Mouse (Mus musculus) kidney, postnatal 14 days (tissue): ENCODE data around the gene Znrf1.
A peak's percentile ranks its signal among the peaks of the same experiment; 100 is the strongest.

Experiments
- DNase-seq: peaks from one replicate; pipeline ENCODE4 v3.0.0; 2022; ENCODE audit warnings: mixed read lengths

Gene Znrf1

GRCm38 (mm10) chr8:111632976-111633375 lies 97.1 kb downstream of the Znrf1 start:
- DNase-seq, result no peak

- no peak for DNase-seq
Observed at GRCm38 (mm10) chr8:111638086-111638485, 102.2 kb downstream of the Znrf1 start.

- DNase-seq, result no peak
Observed at GRCm38 (mm10) chr8:111641064-111641463, 105.2 kb downstream of the Znrf1 start.

GRCm38 (mm10) chr8:111642496-111642895 lies 106.6 kb downstream of the Znrf1 start:
- DNase-seq, result peak; percentile 37

GRCm38 (mm10) chr8:111642939-111643263 lies 107.0 kb downstream of the Znrf1 start:
- no peak for DNase-seq

GRCm38 (mm10) chr8:111643264-111644141 lies 107.6 kb downstream of the Znrf1 start, which contains the start of gene Zfp1:
Zfp1 (plus strand) TSS chr8:111643401.
- peak; percentile 95 for DNase-seq

GRCm38 (mm10) chr8:111644286-111645051 lies 108.6 kb downstream of the Znrf1 start:
- DNase-seq, result peak; percentile 50

- DNase-seq, result no peak
Observed at GRCm38 (mm10) chr8:111645715-111646114, 109.8 kb downstream of the Znrf1 start.

GRCm38 (mm10) chr8:111648834-111649233 lies 112.9 kb downstream of the Znrf1 start:
- no peak for DNase-seq

GRCm38 (mm10) chr8:111650651-111651050 lies 114.8 kb downstream of the Znrf1 start:
- no peak for DNase-seq

GRCm38 (mm10) chr8:111653524-111653923 lies 117.6 kb downstream of the Znrf1 start:
- DNase-seq, result no peak

- no peak for DNase-seq
Observed at GRCm38 (mm10) chr8:111657312-111657854, 121.5 kb downstream of the Znrf1 start.

GRCm38 (mm10) chr8:111658819-111659423 lies 123.0 kb downstream of the Znrf1 start:
- no peak for DNase-seq

GRCm38 (mm10) chr8:111662473-111662872 lies 126.6 kb downstream of the Znrf1 start:
- DNase-seq, result peak; percentile 87

- no peak for DNase-seq
Observed at GRCm38 (mm10) chr8:111666751-111667150, 130.9 kb downstream of the Znrf1 start.
